Mouse (Mus musculus) bone marrow macrophage, adult 2 months (primary cell): Measurements from ENCODE around the gene Adamts16. TPM values are rescaled to one million over a fixed set of nuclear protein-coding genes. Genes with fewer than 3 reads are reported as not detected.

Source experiments
- H3K27ac ChIP-seq: 2 replicates; pipeline ENCODE4 v1.5.1; 2012; ENCODE audit warnings: low read depth, low read length; ENCODE audit not compliant: insufficient read depth
- H3K4me1 ChIP-seq: 2 replicates; pipeline ENCODE4 v1.6.1; 2012; ENCODE audit warnings: low read length; ENCODE audit not compliant: control insufficient read depth, insufficient read depth
- H3K4me3 ChIP-seq: 2 replicates; pipeline ENCODE4 v1.5.1; 2012; ENCODE audit warnings: mild to moderate bottlenecking, low read length, moderate library complexity; ENCODE audit not compliant: insufficient read depth
- CTCF ChIP-seq: IDR thresholded peaks from 2 replicates; pipeline ENCODE4 v1.5.1; 2012; ENCODE audit warnings: low read depth, mild to moderate bottlenecking, low read length, moderate library complexity
- POLR2A ChIP-seq: IDR thresholded peaks from 2 replicates; pipeline ENCODE4 v1.6.1; 2012; ENCODE audit warnings: mild to moderate bottlenecking, low read depth, low read length, borderline replicate concordance
- polyA plus RNA-seq: library from polyadenylated mRNA; stranded (reverse); fragments of >200 nt; gene quantifications from 2 replicates; pipeline ENCODE4 v1.2.4, GENCODE M21; 2012; ENCODE audit not compliant: missing spikeins, insufficient read depth, insufficient read length

The Adamts16 gene
- polyA plus RNA-seq, 1 experiment = not detected

- Histone ChIP-seq H3K4me1 (no peaks in the 10 kb centered on the region), H3K4me3 (no peak overlapping the region), H3K27ac (no peak overlapping the region)
- TF ChIP-seq POLR2A = no peak
- TF ChIP-seq CTCF = no peak
Measured at GRCm38 (mm10) chr13:70836246-70836645, 5.4 kb downstream of the Adamts16 start.

- no peak for TF ChIP-seq CTCF
- Histone ChIP-seq H3K4me1 (no peaks in the 10 kb centered on the region), H3K27ac (no peak overlapping the region), H3K4me3 (no peak overlapping the region)
Measured at GRCm38 (mm10) chr13:70832593-70833138, 8.9 kb downstream of the Adamts16 start.

- Histone ChIP-seq H3K4me1 (no peaks in the 10 kb centered on the region), H3K4me3 (no peak overlapping the region), H3K27ac (no peak overlapping the region)
- no peak for TF ChIP-seq CTCF
Measured at GRCm38 (mm10) chr13:70831041-70831440, 10.6 kb downstream of the Adamts16 start.

GRCm38 (mm10) chr13:70827507-70827906, 14.1 kb downstream of the Adamts16 start:
- TF ChIP-seq POLR2A = no peak
- TF ChIP-seq CTCF = no peak
- Histone ChIP-seq H3K27ac (no peak overlapping the region), H3K4me3 (no peak overlapping the region), H3K4me1 (no peaks in the 10 kb centered on the region)

- Histone ChIP-seq H3K4me3 (no peak overlapping the region), H3K4me1 (no peaks in the 10 kb centered on the region), H3K27ac (no peak overlapping the region)
- TF ChIP-seq POLR2A (no peak), CTCF (no peak)
Measured at GRCm38 (mm10) chr13:70825265-70825664, 16.3 kb downstream of the Adamts16 start.

- Histone ChIP-seq H3K4me3 (no peak overlapping the region), H3K4me1 (no peaks in the 10 kb centered on the region)
- TF ChIP-seq CTCF (no peak), POLR2A (no peak)
Measured at GRCm38 (mm10) chr13:70823757-70824156, 17.9 kb downstream of the Adamts16 start.

GRCm38 (mm10) chr13:70818982-70819381, 22.6 kb downstream of the Adamts16 start:
- no peaks in the 10 kb centered on the region for H3K4me1 ChIP-seq
- TF ChIP-seq CTCF (no peak), POLR2A (no peak)
- H3K27ac ChIP-seq = no peak overlapping the region
- no peak overlapping the region for H3K4me3 ChIP-seq

More at GRCm38 (mm10) chr13:70823757-70824156, 17.9 kb downstream of the Adamts16 start:
- no peak overlapping the region for H3K27ac ChIP-seq

GRCm38 (mm10) chr13:70814423-70814822, 27.2 kb downstream of the Adamts16 start:
- H3K27ac ChIP-seq = no peak overlapping the region
- no peak overlapping the region for H3K4me3 ChIP-seq
- H3K4me1 ChIP-seq = no peaks in the 10 kb centered on the region
- no peak for TF ChIP-seq CTCF
- TF ChIP-seq POLR2A = no peak

GRCm38 (mm10) chr13:70805506-70805905, 36.1 kb downstream of the Adamts16 start:
- Histone ChIP-seq H3K27ac (no peak overlapping the region), H3K4me1 (no peaks in the 10 kb centered on the region), H3K4me3 (no peak overlapping the region)
- no peak for TF ChIP-seq POLR2A
- TF ChIP-seq CTCF = no peak

GRCm38 (mm10) chr13:70802849-70803248, 38.8 kb downstream of the Adamts16 start:
- H3K27ac ChIP-seq = no peak overlapping the region
- no peak overlapping the region for H3K4me3 ChIP-seq
- TF ChIP-seq POLR2A (no peak), CTCF (no peak)
- no peaks in the 10 kb centered on the region for H3K4me1 ChIP-seq

- no peak overlapping the region for H3K27ac ChIP-seq
- TF ChIP-seq POLR2A (no peak), CTCF (no peak)
- H3K4me3 ChIP-seq = no peak overlapping the region
Measured at GRCm38 (mm10) chr13:70799322-70799721, 42.3 kb downstream of the Adamts16 start.

More at GRCm38 (mm10) chr13:70799322-70799721, 42.3 kb downstream of the Adamts16 start:
- no peaks in the 10 kb centered on the region for H3K4me1 ChIP-seq
